Mouse (Mus musculus): ENCODE data around the gene Madcam1. TPM values are rescaled to one million over a fixed set of nuclear protein-coding genes. Genes with fewer than 3 reads are reported as not detected.
A peak's percentile ranks its signal among the peaks of the same experiment; 100 is the strongest.

The Madcam1 gene
- polyA plus RNA-seq, 1 experiment from 2014 or later = 1.00 TPM

- no peaks in the 10 kb centered on the region for H3K27me3 ChIP-seq (ENCODE audit: control insufficient read depth, insufficient read depth, low read length)
- no peak overlapping the region for H3K4me3 ChIP-seq (replicated peaks; ENCODE audit: low read depth, low read length)
- no peak overlapping the region for H3K27ac ChIP-seq (replicated peaks; ENCODE audit: low read depth, low read length)
- H3K9me3 ChIP-seq (ENCODE audit: control insufficient read depth, low read length) = no peaks in the 10 kb centered on the region
- no peak for DNase-seq
- peaks cover 38% of the 10 kb centered on the region for H3K36me3 ChIP-seq (ENCODE audit: control insufficient read depth, insufficient read depth, low read length)
- peaks cover 26% of the 10 kb centered on the region for H3K4me1 ChIP-seq (ENCODE audit: control insufficient read depth, insufficient read depth, low read length)
- H3K9ac ChIP-seq (replicated peaks; ENCODE audit: low read length) = no peak overlapping the region
- 75% methylated on average over 4 of the region's 4 CpGs for WGBS
- ATAC-seq (ENCODE audit: low FRiP score, low TSS enrichment) = no peak
- H3K4me2 ChIP-seq (ENCODE audit: low read length) = no peak overlapping the region
These were observed 43.4 kb downstream of the Madcam1 start for GRCm38 (mm10) chr10:79707759-79708158.

DNA sequence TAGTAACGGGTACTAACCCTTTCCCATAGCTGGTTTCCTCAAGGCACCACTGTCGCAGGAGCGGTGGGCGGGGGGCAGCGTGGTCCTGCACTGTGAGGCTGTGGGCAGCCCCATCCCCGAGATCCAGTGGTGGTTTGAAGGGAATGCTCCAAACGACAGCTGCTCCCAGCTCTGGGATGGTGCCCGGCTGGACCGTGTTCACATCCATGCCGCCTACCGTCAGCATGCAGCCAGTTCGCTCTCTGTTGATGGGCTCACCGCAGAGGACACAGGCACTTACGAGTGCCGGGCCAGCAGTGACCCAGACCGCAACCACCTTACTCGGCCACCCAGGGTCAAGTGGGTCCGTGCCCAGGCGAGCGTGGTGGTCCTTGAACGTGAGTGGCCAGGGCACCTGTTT lies 44.3 kb downstream of the Madcam1 start:
- no peak overlapping the region for H3K4me2 ChIP-seq (ENCODE audit: low read length)

GRCm38 (mm10) chr10:79709307-79709706 lies 44.9 kb downstream of the Madcam1 start:
- no peak overlapping the region for H3K4me2 ChIP-seq (ENCODE audit: low read length)
- 83% methylated on average over 7 of the region's 7 CpGs for WGBS
- ATAC-seq (ENCODE audit: low FRiP score, low TSS enrichment) = no peak

More for the DNA sequence above, 44.3 kb downstream of the Madcam1 start:
- no peaks in the 10 kb centered on the region for H3K9me3 ChIP-seq (ENCODE audit: control insufficient read depth, low read length)
- H3K4me1 ChIP-seq (ENCODE audit: control insufficient read depth, insufficient read depth, low read length) = peaks cover 26% of the 10 kb centered on the region
- WGBS = 94% methylated on average over 21 of the region's 21 CpGs
- peaks cover 38% of the 10 kb centered on the region for H3K36me3 ChIP-seq (ENCODE audit: control insufficient read depth, insufficient read depth, low read length)
- ATAC-seq (ENCODE audit: low FRiP score, low TSS enrichment) (no peak), DNase-seq (no peak)
- H3K4me3 ChIP-seq (replicated peaks; ENCODE audit: low read depth, low read length) = no peak overlapping the region
- no peak overlapping the region for H3K9ac ChIP-seq (replicated peaks; ENCODE audit: low read length)
- H3K27me3 ChIP-seq (ENCODE audit: control insufficient read depth, insufficient read depth, low read length) = no peaks in the 10 kb centered on the region
- H3K27ac ChIP-seq (replicated peaks; ENCODE audit: low read depth, low read length) = no peak overlapping the region

GRCm38 (mm10) chr10:79712029-79712428 lies 47.7 kb downstream of the Madcam1 start:
- 89% methylated on average over 1 of the region's 1 CpGs for WGBS
- H3K27me3 ChIP-seq (ENCODE audit: control insufficient read depth, insufficient read depth, low read length) = peaks cover 22% of the 10 kb centered on the region
- no peaks in the 10 kb centered on the region for H3K9me3 ChIP-seq (ENCODE audit: control insufficient read depth, low read length)
- DNase-seq = peak; percentile 28
- H3K36me3 ChIP-seq (ENCODE audit: control insufficient read depth, insufficient read depth, low read length) = peaks cover 38% of the 10 kb centered on the region
- peaks cover 5% of the 10 kb centered on the region; the same call in 1 of the 2 replicates for H3K4me1 ChIP-seq (ENCODE audit: control insufficient read depth, insufficient read depth, low read length)
- H3K9ac ChIP-seq (replicated peaks; ENCODE audit: low read length) = no peak overlapping the region
- H3K4me2 ChIP-seq (ENCODE audit: low read length) = no peak overlapping the region
- no peak overlapping the region for H3K4me3 ChIP-seq (replicated peaks; ENCODE audit: low read depth, low read length)
- ATAC-seq (ENCODE audit: low FRiP score, low TSS enrichment) = 0 out of 2 replicates have a peak, but pooled peaks have one; percentile 21
- no peak overlapping the region for H3K27ac ChIP-seq (replicated peaks; ENCODE audit: low read depth, low read length)

More at GRCm38 (mm10) chr10:79709307-79709706, 44.9 kb downstream of the Madcam1 start:
- no peaks in the 10 kb centered on the region for H3K9me3 ChIP-seq (ENCODE audit: control insufficient read depth, low read length)
- no peak overlapping the region for H3K27ac ChIP-seq (replicated peaks; ENCODE audit: low read depth, low read length)
- no peaks in the 10 kb centered on the region for H3K27me3 ChIP-seq (ENCODE audit: control insufficient read depth, insufficient read depth, low read length)
- peaks cover 38% of the 10 kb centered on the region for H3K36me3 ChIP-seq (ENCODE audit: control insufficient read depth, insufficient read depth, low read length)
- H3K9ac ChIP-seq (replicated peaks; ENCODE audit: low read length) = no peak overlapping the region
- peaks cover 26% of the 10 kb centered on the region for H3K4me1 ChIP-seq (ENCODE audit: control insufficient read depth, insufficient read depth, low read length)
- H3K4me3 ChIP-seq (replicated peaks; ENCODE audit: low read depth, low read length) = no peak overlapping the region
- no peak for DNase-seq

- DNase-seq (peak; percentile 87), ATAC-seq (ENCODE audit: low FRiP score, low TSS enrichment) (0 out of 2 replicates have a peak, but pooled peaks have one; percentile 17)
- Histone ChIP-seq H3K4me2 (ENCODE audit: low read length) (no peak overlapping the region), H3K27ac (replicated peaks; ENCODE audit: low read depth, low read length) (no peak overlapping the region), H3K9ac (replicated peaks; ENCODE audit: low read length) (no peak overlapping the region), H3K36me3 (ENCODE audit: control insufficient read depth, insufficient read depth, low read length) (peaks cover 38% of the 10 kb centered on the region), H3K4me3 (replicated peaks; ENCODE audit: low read depth, low read length) (no peak overlapping the region), H3K9me3 (ENCODE audit: control insufficient read depth, low read length) (no peaks in the 10 kb centered on the region), H3K27me3 (ENCODE audit: control insufficient read depth, insufficient read depth, low read length) (peaks cover 27% of the 10 kb centered on the region), H3K4me1 (ENCODE audit: control insufficient read depth, insufficient read depth, low read length) (0 out of 2 replicates have a peak, but pooled peaks cover under 1% of the 10 kb centered on the region)
- 10% methylated on average over 4 of the region's 6 CpGs for WGBS
These were observed 48.3 kb downstream of the Madcam1 start for GRCm38 (mm10) chr10:79712499-79713126.

DNA sequence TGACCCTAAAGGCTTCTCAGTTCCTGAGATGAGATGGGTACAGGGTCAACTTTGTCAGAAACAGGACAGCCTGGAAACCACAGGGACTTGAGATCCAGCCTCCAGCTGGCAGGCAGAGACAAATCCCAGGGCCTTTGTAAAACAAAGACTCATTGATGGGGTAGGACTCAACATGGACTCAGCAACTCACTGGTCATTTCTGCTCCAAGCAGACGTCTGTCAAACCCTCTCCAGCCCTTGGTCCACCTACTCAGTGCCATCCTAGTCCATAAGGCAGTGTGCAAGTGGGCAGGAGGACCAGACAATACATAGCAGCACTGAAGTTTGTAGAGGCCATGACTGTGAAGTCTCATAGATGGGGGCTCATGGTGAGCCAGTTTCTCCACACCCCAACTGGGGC lies 48.8 kb downstream of the Madcam1 start:
- 47% methylated on average over 1 of the region's 1 CpGs for WGBS
- Histone ChIP-seq H3K36me3 (ENCODE audit: control insufficient read depth, insufficient read depth, low read length) (peaks cover 38% of the 10 kb centered on the region), H3K27me3 (ENCODE audit: control insufficient read depth, insufficient read depth, low read length) (peaks cover 33% of the 10 kb centered on the region), H3K27ac (replicated peaks; ENCODE audit: low read depth, low read length) (no peak overlapping the region), H3K4me1 (ENCODE audit: control insufficient read depth, insufficient read depth, low read length) (0 out of 2 replicates have a peak, but pooled peaks cover 2% of the 10 kb centered on the region), H3K9ac (replicated peaks; ENCODE audit: low read length) (no peak overlapping the region), H3K4me2 (ENCODE audit: low read length) (no peak overlapping the region), H3K4me3 (replicated peaks; ENCODE audit: low read depth, low read length) (no peak overlapping the region), H3K9me3 (ENCODE audit: control insufficient read depth, low read length) (no peaks in the 10 kb centered on the region)
- DNase-seq = no peak
- no peak for ATAC-seq (ENCODE audit: low FRiP score, low TSS enrichment)

- ATAC-seq (ENCODE audit: low FRiP score, low TSS enrichment) (no peak), DNase-seq (no peak)
- WGBS = 57% methylated on average over 4 of the region's 4 CpGs
- H3K27me3 ChIP-seq (ENCODE audit: control insufficient read depth, insufficient read depth, low read length) = peaks cover 49% of the 10 kb centered on the region
- H3K4me3 ChIP-seq (replicated peaks; ENCODE audit: low read depth, low read length) = no peak overlapping the region
- H3K9me3 ChIP-seq (ENCODE audit: control insufficient read depth, low read length) = no peaks in the 10 kb centered on the region
- H3K27ac ChIP-seq (replicated peaks; ENCODE audit: low read depth, low read length) = no peak overlapping the region
- 0 out of 2 replicates have a peak, but pooled peaks cover 2% of the 10 kb centered on the region for H3K4me1 ChIP-seq (ENCODE audit: control insufficient read depth, insufficient read depth, low read length)
- no peak overlapping the region for H3K9ac ChIP-seq (replicated peaks; ENCODE audit: low read length)
- peaks cover 22% of the 10 kb centered on the region for H3K36me3 ChIP-seq (ENCODE audit: control insufficient read depth, insufficient read depth, low read length)
- H3K4me2 ChIP-seq (ENCODE audit: low read length) = no peak overlapping the region
These were observed 50.6 kb downstream of the Madcam1 start for GRCm38 (mm10) chr10:79714996-79715395.

DNA sequence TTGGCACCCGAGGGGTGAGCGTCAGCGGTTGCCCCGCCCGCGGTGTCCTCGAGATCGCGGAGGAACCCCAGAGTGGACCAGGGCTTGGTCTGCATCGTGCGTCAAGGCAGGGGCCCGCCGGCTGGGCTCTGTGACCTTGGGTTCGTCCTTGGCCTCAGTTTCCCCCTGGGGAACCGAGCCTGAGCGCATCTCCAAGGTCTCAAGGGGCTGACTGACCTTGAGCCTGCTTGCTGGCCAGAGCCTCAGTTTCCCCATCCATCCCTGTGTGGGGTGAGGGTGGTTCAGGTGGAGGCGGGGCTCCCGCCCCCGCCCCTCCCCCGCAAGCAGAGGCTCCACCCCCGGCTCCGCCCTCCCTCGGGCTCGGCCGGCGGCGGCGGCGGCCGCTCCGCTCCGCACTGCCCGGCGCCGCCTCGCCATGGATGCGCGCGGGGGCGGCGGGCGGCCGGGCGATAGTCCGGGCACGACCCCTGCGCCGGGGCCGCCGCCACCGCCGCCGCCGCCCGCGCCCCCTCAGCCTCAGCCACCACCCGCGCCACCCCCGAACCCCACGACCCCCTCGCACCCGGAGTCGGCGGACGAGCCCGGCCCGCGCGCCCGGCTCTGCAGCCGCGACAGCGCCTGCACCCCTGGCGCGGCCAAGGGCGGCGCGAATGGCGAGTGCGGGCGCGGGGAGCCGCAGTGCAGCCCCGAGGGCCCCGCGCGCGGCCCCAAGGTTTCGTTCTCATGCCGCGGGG lies 52.1 kb downstream of the Madcam1 start, which contains the start of gene Hcn2:
Gene Hcn2 (plus strand): TSS at position 381 of the 734 bp plus-strand sequence.
- DNase-seq = peak; percentile 72
- 1% methylated on average over 61 of the region's 91 CpGs for WGBS
- H3K27ac ChIP-seq (replicated peaks; ENCODE audit: low read depth, low read length) = 0 out of 2 replicates have a peak within 1 kb of the TSS, but pooled peaks have one; percentile 13

More for the DNA sequence above, 52.1 kb downstream of the Madcam1 start, which contains the start of gene Hcn2:
- Histone ChIP-seq H3K9ac (replicated peaks; ENCODE audit: low read length) (peak within 1 kb of the TSS; percentile 70), H3K27me3 (ENCODE audit: control insufficient read depth, insufficient read depth, low read length) (peaks cover 49% of the 10 kb centered on the region), H3K4me1 (ENCODE audit: control insufficient read depth, insufficient read depth, low read length) (0 out of 2 replicates have a peak, but pooled peaks cover 2% of the 10 kb centered on the region), H3K9me3 (ENCODE audit: control insufficient read depth, low read length) (no peaks in the 10 kb centered on the region), H3K4me2 (ENCODE audit: low read length) (peak within 1 kb of the TSS; percentile 84), H3K4me3 (replicated peaks; ENCODE audit: low read depth, low read length) (peak within 1 kb of the TSS; percentile 57), H3K36me3 (ENCODE audit: control insufficient read depth, insufficient read depth, low read length) (peaks cover 8% of the 10 kb centered on the region)
- peak; percentile 51 for ATAC-seq (ENCODE audit: low FRiP score, low TSS enrichment)
